Mouse (Mus musculus) right cerebral cortex, postnatal 36 days (tissue): Measurements from ENCODE around the gene Mllt6.
A peak's percentile ranks its signal among the peaks of the same experiment; 100 is the strongest.
"Not testable (repeated sequence)": the region's sequence is repeated elsewhere in the genome, so short reads cannot be mapped to it uniquely, and the experiment has no call there.

Source experiments
- DNase-seq, 2 experiments: peaks; one replicate each; pipeline ENCODE4 v3.0.0; 2022; ENCODE audit warnings: low spot score in 2 of 2, mixed read lengths in 1 of 2

Mllt6 gene

GRCm38 (mm10) chr11:97648541-97648940, 14.7 kb upstream of the Mllt6 start:
- not testable (repeated sequence) for DNase-seq

GRCm38 (mm10) chr11:97650341-97650740, 12.9 kb upstream of the Mllt6 start:
- DNase-seq: no peak

- DNase-seq: not testable (repeated sequence)
Measured at GRCm38 (mm10) chr11:97653376-97653775, 9.8 kb upstream of the Mllt6 start.

- no peak for DNase-seq
Measured at GRCm38 (mm10) chr11:97654210-97654609, 9.0 kb upstream of the Mllt6 start.

- DNase-seq: no peak
Measured at GRCm38 (mm10) chr11:97656269-97656971, 6.8 kb upstream of the Mllt6 start.

- DNase-seq: no peak
Measured at GRCm38 (mm10) chr11:97657184-97657945, 5.8 kb upstream of the Mllt6 start.

GRCm38 (mm10) chr11:97657967-97658366, 5.2 kb upstream of the Mllt6 start:
- DNase-seq: not testable (repeated sequence)

- DNase-seq: no peak
Measured at GRCm38 (mm10) chr11:97658751-97659266, 4.4 kb upstream of the Mllt6 start.

GRCm38 (mm10) chr11:97659267-97659989, 3.8 kb upstream of the Mllt6 start:
- no peak for DNase-seq

GRCm38 (mm10) chr11:97659990-97660714, 3.1 kb upstream of the Mllt6 start:
- peak; percentile 59 to 78 for DNase-seq

- no peak for DNase-seq
Measured at GRCm38 (mm10) chr11:97660734-97661647, 2.2 kb upstream of the Mllt6 start.

- no peak for DNase-seq
Measured at GRCm38 (mm10) chr11:97661648-97662133, 1.5 kb upstream of the Mllt6 start.

GRCm38 (mm10) chr11:97662207-97662892, 864 bp upstream of the Mllt6 start:
- no peak for DNase-seq

GRCm38 (mm10) chr11:97663528-97664338, 519 bp downstream of the Mllt6 start:
- no peak for DNase-seq

GRCm38 (mm10) chr11:97664339-97664665, 1.1 kb downstream of the Mllt6 start:
- DNase-seq: no peak

- DNase-seq: no peak
Measured at GRCm38 (mm10) chr11:97664771-97665240, 1.6 kb downstream of the Mllt6 start.

- DNase-seq: no peak
Measured at GRCm38 (mm10) chr11:97665431-97665830, 2.2 kb downstream of the Mllt6 start.

GRCm38 (mm10) chr11:97666221-97666620, 3.0 kb downstream of the Mllt6 start:
- no peak for DNase-seq

- no peak for DNase-seq
Measured at GRCm38 (mm10) chr11:97666794-97667193, 3.6 kb downstream of the Mllt6 start.
